ENCODE assay signal across 11 mouse cellular contexts in the genomic region with DNA sequence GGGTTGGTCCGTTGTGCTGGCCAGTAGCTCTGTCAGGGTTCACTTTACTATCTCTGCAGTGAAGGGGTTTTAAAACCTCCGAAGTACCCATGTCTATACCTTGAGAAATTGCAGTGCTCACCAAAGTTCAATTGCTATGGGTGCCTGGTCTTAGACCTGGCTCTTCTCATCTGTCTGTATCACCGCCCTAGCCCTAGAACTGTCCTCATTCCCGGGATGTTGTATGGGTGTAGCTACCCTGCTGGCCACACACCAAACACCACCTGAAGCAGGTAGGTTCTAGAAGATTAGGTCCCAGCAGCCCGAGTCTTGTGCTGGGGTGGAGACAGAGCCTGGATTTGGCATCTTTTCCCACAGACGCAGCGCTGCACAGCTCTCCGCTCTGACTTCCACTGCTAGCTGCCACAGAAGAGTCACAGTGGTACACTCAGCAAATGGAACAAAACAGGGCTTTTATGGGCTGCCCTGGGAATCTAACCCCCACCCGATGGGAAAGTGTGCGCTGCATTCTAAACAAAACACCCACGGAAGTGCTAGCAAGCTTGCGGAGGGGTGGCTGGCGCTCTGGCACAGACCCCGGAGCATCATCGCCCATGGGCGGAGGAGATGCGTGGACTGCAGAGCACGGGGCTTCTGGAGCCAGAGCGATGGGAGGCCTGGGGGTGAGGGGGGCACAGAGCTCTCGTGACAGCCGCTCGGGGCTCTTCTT. TPM values are rescaled to one million over a fixed set of nuclear protein-coding genes. Genes with fewer than 3 reads are reported as not detected.
DNase-seq lines count a peak whose midpoint lies in the region; ATAC-seq and TF ChIP-seq lines count a peak whose summit lies in the region.
"Had no signal": no experiment of that assay in that cellular context is flagged by ENCODE, and none has a peak within 500 bp of the region (broad histone marks: within the 10 kb centered on the region; RNA-seq: fewer than 3 reads in every experiment).

No protein-coding gene starts in this region.

- no peak for TF ChIP-seq POLR2A in brain, embryonic 14.5 days (IDR thresholded peaks at IDR 0.05; ENCODE audit: borderline replicate concordance, extremely low read depth, insufficient read depth, insufficient read length, poor library complexity, severe bottlenecking)

- peak; percentile 67 for DNase-seq in brain, embryonic 14.5 days (ENCODE audit: low read depth)
- DNase-seq in left cerebral cortex, adult 18-20 months (ENCODE audit: low spot score in 2 of 2) = peak; percentile 56 to 64
- no peak for DNase-seq in kidney, adult 11 months
- no peak for DNase-seq in lung, adult 18-20 months
- DNase-seq in urinary bladder, adult 18-20 months (ENCODE audit: low spot score in 2 of 2) = no peak
- DNase-seq: gastrocnemius, postnatal 14 days; thymus, postnatal 4 days had no signal

- 59% methylated on average over 22 of the region's 22 CpGs for WGBS in forebrain, embryonic 16.5 days
- WGBS in neural tube, embryonic 15.5 days = 58% methylated on average over 22 of the region's 22 CpGs

- H3K36me3 ChIP-seq in forebrain, embryonic 16.5 days (ENCODE audit: control insufficient read depth, insufficient read depth) = no peaks in the 10 kb centered on the region
- H3K36me3 ChIP-seq in neural tube, embryonic 15.5 days = no peaks in the 10 kb centered on the region
- H3K36me3 ChIP-seq: midbrain, embryonic 12.5 days had no signal

- TF ChIP-seq CTCF in brain, embryonic 14.5 days (IDR thresholded peaks at IDR 0.05; ENCODE audit: borderline replicate concordance, extremely low read depth, insufficient read depth, insufficient read length) = no peak

- peaks cover 12% of the 10 kb centered on the region for H3K4me1 ChIP-seq in forebrain, embryonic 16.5 days (replicated peaks; ENCODE audit: control insufficient read depth, insufficient read depth, low read length)
- H3K4me1 ChIP-seq in neural tube, embryonic 15.5 days = peaks cover 21% of the 10 kb centered on the region

- no peak overlapping the region for H3K4me3 ChIP-seq in forebrain, embryonic 16.5 days (replicated peaks; ENCODE audit: low read length)
- no peak overlapping the region for H3K4me3 ChIP-seq in neural tube, embryonic 15.5 days (replicated peaks)
- H3K4me3 ChIP-seq: midbrain, embryonic 12.5 days had no signal

- H3K27me3 ChIP-seq in forebrain, embryonic 16.5 days (replicated peaks; ENCODE audit: control insufficient read depth, insufficient read depth, low read length) = no peaks in the 10 kb centered on the region
- no peaks in the 10 kb centered on the region for H3K27me3 ChIP-seq in neural tube, embryonic 15.5 days (replicated peaks)
- H3K27me3 ChIP-seq: midbrain, embryonic 12.5 days had no signal

- H3K4me2 ChIP-seq in forebrain, embryonic 16.5 days (ENCODE audit: low read length) = 0 out of 2 replicates have a peak overlapping the region, but pooled peaks have one; percentile 1
- peak overlapping the region; percentile 38 for H3K4me2 ChIP-seq in neural tube, embryonic 15.5 days
- H3K4me2 ChIP-seq: liver, embryonic 11.5 days; midbrain, embryonic 12.5 days had no signal

- peak; percentile 40; the same call in 1 of the 2 replicates for ATAC-seq in forebrain, embryonic 16.5 days
- peak; percentile 57 for ATAC-seq in neural tube, embryonic 15.5 days (ENCODE audit: low FRiP score)

- no peak overlapping the region for H3K9ac ChIP-seq in forebrain, embryonic 16.5 days (replicated peaks; ENCODE audit: low read depth, low read length)
- H3K9ac ChIP-seq in neural tube, embryonic 15.5 days (replicated peaks) = no peak overlapping the region; the same call in 1 of the 2 replicates
- H3K9ac ChIP-seq: midbrain, embryonic 12.5 days had no signal

- H3K27ac ChIP-seq in forebrain, embryonic 16.5 days (ENCODE audit: low read length) = no peak overlapping the region
- H3K27ac ChIP-seq in neural tube, embryonic 15.5 days (replicated peaks) = peak overlapping the region; percentile 23; the same call in 1 of the 2 replicates
- H3K27ac ChIP-seq: midbrain, embryonic 12.5 days had no signal

- no peaks in the 10 kb centered on the region for H3K9me3 ChIP-seq in forebrain, embryonic 16.5 days (ENCODE audit: control insufficient read depth, low read length)
- no peaks in the 10 kb centered on the region for H3K9me3 ChIP-seq in neural tube, embryonic 15.5 days (replicated peaks)
- H3K9me3 ChIP-seq: midbrain, embryonic 12.5 days had no signal

RNA-seq across cellular contexts. Expression of gene Abcg1, which starts 21.2 kb away (rescaled TPM):
- polyA plus RNA-seq in brain, embryonic 14.5 days (2012; rRNA removed) = 8.7 and 12.8 TPM in 2 replicates
- polyA plus RNA-seq in forebrain, embryonic 16.5 days (2015; fragmentation: Nextera tagmentation; extraction: Ambion mirVana) = 19.3 and 20.4 TPM in 2 replicates
- total RNA-seq in left cerebral cortex, adult 18-20 months (2021) = 10 to 100 TPM; 70.5 to 80.0 TPM
- polyA plus RNA-seq in neural tube, embryonic 15.5 days (2015; fragmentation: Nextera tagmentation; extraction: Ambion mirVana) = 18.5 and 19.9 TPM in 2 replicates

Comparison
In these comparisons a context has a peak if more than half of its experiments do, and no peak if none do; other contexts are left out.
1. DNase-seq: peak in brain, embryonic 14.5 days (single experiment) and left cerebral cortex, adult 18-20 months (2 of 2); none in kidney, adult 11 months (single experiment), lung, adult 18-20 months (0 of 2) and urinary bladder, adult 18-20 months (0 of 2).